Mouse (Mus musculus) pancreas, adult 10 weeks (tissue): Measurements from ENCODE around the gene Helt. TPM values are rescaled to one million over a fixed set of nuclear protein-coding genes. Genes with fewer than 3 reads are reported as not detected.

ENCODE experiments used
- polyA plus RNA-seq: library from polyadenylated mRNA; stranded (reverse); fragments of 350-450 nt; fragmentation: Illumina TruSeq; extraction: RNeasy Lipid Tissue Mini Kit (QIAGEN cat#74804); gene quantifications from one replicate; pipeline ENCODE4 v1.2.3, GENCODE M21; 2015; ENCODE audit warnings: low read depth, low replicate concordance; ENCODE audit not compliant: insufficient read depth

Helt gene
- not detected for polyA plus RNA-seq

DNA sequence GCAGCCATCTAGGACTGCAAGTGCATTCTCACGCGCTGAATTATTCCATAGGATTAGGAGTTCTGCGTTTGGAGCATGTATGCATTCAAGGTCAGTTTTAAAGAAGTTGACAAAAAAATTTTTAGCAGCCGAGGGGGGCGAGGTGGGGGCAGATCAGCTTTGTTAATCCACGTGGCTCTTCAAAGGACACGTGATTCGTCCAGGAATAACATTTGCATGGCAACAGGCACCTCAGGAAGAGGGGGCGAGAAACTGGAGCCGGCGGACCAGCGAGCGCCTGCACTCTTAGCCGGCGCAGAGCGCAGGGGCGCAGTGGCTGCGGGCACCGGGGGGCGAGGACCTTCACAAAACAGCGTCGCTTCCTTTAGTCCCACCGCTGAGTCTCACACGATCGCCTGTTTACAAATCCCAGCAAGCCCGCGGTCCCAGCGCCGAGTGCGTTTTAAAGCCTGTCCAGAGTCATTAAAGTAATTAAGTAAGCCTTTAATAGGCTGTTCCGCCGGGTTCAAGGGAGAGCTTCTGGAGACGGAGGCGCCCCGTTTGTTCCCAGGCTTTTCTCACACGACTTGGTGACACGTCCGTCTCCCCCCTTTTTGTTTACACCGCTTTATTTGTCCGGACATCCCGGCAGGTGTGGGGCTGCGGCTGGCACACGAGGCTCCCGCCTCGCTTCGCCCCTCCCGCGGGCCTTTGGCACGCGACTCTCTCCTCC, at the start of gene Helt:
Helt (minus strand) TSS at position 491 of the 712 bp plus-strand sequence.

Other genes starting within 250 kb of the Helt start
- gene Cfap97, start 142.9 kb downstream of the Helt start, polyA plus RNA-seq = 2.7 TPM
- gene Snx25, start 142.5 kb downstream of the Helt start, polyA plus RNA-seq = 3.6 TPM
- gene Slc25a4, start 83.4 kb downstream of the Helt start, polyA plus RNA-seq = 22.7 TPM
- gene Acsl1, start 176.4 kb upstream of the Helt start, polyA plus RNA-seq = 9.1 TPM